Mouse (Mus musculus): ENCODE results near the gene Tns4.

Tns4 gene

DNA sequence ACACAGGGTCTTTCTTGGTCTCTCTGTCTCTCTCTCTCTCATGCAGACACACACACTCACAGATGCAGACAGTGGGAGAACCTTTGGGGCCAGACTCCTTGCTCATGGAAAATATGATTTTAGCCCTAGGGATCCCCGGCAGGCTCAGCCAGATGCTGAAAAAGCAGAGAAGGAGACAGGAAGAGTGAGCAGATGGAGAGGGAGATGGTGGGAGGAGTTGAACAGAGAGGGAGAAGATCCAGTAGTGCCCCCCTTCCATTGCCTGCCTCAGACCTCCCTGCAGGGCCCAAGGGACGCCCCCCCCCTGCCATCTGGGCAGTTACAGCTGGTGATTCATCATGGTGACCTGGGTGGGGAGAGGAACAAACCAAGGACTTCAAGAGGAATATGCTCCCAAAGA lies 41.5 kb downstream of the Tns4 start:
- peak; percentile 69 for DNase-seq (ENCODE audit: low read depth, low spot score)

DNA sequence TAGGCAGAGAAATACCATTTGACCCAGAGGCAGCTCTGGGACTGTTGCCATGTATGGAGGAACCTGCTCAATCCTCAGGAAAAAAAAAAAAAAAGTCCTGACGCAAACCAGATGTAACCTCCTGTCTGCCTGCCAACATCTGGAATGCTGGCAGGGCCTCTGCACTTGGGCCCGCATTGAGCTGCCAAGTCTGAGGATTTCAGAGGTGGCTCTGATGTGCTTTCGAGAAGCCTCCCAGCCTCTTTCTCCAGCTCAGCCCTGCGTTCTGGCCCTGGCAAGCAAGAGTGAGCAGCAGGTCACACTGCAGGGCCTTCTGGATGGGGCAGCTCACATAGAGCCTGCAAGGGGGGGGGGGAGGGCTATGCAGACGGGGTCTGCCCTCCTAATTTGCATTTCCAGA lies 42.0 kb downstream of the Tns4 start:
- peak; percentile 93 for DNase-seq (ENCODE audit: low read depth, low spot score)

DNA sequence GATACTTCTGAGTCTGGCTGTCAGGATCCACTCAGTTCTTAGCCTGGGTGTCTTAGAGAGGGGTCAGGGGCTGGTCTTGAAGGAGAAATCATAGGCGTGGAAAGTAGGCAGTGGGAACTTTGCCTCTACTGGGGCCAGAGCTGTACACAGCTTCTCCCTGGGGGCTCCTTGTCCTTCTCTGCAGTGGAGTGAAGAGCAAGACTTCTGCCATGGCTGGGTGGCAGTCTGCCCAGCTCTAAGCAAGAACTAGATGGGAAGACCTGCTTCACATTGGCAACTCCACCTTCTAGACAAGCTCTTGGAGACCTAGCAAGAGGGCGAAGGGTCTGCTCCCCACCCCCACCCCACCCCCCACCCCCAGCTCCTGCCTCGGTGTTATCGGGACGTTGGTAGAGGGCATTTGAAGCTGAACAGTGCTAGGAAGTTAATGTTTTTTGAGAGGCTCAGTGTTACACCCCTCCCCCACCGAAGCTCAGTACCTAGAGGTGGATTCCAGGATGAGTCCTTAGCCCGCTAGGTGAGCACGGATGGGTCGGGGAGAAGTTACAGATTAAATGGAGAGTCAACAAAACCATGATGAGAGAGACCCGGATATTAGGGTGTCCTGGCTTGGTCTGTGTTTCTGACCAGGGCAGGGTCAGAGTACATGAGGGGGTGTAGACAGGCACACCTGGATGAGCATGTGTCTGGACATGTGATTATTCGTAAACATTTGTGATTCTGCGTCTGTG lies 43.8 kb downstream of the Tns4 start:
- DNase-seq (ENCODE audit: low read depth, low spot score) = no peak

DNA sequence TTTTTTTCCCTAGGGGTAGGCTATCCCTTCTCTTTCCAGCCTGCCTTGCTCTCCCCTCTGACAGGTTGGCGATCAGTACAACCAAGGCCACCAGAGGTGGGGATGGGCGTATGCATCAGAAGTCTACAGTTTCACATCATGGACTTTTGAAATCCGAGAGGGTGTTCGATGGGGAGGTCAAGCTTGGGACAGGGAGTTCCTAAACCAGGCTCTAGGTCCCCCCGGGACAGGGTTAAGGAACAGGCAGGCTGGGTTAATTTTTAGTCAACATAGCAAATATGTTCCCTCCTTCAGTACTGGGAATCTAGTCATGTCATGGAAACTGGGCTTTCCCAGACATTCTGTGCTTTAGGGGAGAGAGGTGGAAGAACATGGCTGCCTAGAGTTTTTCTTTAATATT lies 44.8 kb downstream of the Tns4 start:
- DNase-seq (ENCODE audit: low read depth, low spot score) = peak; percentile 56

DNA sequence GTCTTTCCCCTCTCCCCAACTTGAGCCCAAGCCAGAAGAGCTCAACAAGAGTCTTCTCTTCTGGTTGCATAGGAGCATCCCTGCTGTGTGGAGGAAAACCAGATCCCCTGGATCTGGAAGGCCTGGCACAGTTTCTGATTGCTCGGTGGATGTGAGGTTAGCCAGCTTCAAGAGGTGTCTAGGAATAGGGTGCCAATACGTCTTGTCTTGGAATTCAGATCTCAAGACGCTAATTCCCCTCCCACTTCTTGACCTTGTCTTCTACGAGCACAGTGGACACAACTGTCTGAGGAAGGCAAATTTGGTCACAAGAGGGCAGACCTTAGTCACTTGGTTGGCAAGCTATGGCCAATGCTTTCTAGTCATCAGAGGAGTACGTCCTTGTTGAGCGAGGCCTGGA lies 45.5 kb downstream of the Tns4 start:
- no peak for DNase-seq (ENCODE audit: low read depth, low spot score)

DNA sequence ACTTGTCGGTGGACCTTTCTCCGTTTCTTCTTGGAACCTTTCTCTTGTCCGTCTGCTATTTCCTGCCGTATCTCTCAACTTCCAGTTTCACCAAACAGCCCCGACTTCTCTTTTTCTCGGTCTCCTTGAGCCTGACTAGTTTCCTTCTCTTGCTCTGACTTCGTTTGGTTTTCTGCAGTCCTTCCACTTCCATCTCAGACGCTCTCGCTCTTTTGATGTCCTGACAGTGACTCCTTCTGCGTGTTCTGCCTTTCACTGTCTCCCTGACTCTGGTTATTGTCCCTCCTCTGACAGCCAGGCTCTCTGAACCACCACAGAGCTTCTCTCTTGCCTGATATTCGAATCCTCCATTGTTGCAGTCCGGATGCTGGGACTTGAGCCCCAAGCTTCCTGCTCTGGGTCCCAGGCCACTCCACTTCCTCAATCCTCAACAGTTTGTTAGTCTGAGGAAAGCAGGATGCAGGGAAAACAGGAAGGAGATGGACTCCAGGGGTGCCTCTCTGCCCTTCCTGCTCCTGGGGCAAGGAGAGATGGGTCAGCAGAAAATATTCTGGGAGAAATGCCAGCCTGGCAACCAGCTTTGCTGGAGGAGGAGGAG lies 46.2 kb downstream of the Tns4 start:
- peak; percentile 65 for DNase-seq (ENCODE audit: low read depth, low spot score)

DNA sequence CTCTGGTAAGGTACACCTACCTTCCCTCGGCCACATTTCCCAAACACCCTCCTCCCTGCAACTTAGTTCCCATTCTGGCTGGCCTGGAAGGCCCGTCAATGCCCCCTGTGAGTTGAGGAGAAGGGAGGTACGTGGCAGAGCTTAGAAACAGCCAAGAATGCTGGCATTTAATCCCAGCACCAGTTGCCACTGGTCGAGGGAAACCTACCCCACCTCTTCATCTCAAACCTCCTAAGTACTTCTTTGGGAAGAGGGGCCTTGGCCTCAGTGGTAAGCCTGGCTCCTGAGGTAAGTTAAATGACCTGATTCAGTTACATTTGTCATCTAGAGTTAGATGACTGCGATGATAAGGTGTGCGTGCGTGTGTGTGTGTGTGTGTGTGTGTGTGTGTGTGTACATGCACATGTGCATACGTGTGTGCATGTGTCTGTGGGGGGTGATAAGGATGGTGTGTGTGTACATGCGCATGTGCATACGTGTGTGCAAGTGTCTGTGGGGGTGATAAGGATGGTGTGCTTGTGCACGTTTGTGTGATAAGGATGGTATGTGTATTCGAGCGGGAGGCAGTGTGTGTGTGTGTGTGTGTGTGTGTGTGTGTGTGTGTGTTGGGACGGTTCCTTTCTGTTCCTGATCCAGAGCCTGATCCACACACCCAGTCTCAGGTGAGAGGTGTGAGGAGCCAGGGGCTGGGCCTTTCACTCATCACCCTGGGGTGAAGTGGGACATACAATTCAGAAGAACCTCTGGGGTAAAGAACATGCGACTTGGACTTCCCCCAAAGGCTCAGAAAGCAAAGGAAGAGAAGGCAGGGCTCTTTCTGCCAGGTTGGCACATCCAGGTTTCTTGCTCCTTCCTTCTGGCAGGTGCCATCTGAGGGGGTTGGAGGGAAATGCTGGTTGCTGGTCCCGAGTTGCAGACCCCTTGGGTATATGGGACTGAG lies 47.0 kb downstream of the Tns4 start:
- DNase-seq (ENCODE audit: low read depth, low spot score) = no peak

DNA sequence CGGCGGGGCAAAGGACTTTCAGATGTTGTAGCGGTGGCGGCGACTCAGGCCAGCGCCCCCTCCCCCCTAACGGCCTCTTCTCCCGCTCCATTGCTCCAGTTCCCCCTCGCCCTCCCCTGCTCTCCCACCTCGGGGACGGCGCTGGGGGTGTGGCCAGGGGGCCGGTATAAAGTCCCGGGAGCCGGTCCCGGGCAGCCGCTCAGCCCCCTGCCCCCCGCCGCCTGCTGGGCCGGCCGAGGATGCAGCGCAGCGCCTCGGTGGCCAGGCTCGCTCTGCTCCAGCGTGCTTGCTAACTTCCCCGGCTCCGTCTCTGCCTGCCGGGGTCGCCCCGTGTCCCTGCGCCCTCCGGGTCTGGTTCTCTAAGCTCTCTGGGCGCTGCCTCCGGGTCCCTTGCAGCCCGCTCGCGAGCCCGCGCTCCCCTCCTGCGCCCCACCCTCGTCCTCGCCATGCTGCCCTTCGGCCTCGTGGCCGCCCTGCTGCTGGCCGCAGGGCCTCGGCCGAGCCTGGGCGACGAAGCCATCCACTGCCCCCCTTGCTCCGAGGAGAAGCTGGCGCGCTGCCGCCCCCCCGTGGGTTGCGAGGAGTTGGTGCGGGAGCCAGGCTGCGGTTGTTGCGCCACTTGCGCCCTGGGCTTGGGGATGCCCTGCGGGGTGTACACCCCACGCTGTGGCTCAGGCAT lies 47.9 kb downstream of the Tns4 start, which contains the start of gene Igfbp4:
Gene Igfbp4 (plus strand): TSS at position 194 of the 679 bp plus-strand sequence.
- DNase-seq (ENCODE audit: low read depth, low spot score) = peak; percentile 44

DNA sequence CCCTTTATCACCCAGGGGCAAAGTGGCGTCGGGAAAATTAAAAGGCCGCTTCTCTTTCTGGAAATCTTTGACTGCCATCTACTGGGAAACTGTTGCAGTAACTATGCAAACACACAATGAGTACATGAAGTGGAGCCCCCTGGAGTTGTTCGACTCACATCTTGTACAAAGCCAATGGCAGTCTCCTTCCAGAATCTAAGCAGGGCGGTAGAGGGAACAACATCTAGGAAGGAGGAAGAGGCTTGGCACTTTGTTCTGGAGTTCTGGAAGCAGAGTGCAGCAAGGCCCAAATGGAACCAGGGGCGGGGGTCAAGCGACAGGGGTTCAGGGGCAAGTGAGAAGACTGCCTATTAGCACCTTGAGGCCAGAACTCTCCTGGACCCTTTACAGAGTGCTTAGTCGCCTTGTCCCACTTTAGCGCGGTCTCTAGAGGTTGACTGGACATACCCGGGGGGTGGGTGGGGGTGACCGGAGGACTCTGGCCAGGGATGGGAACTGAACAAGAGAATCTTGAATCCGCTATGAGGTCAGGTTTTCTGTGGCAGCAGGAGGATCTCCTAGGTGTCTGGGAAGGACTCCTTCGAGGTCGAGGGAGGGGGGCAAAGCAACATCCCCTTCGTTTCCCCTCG lies 48.6 kb downstream of the Tns4 start:
- no peak for DNase-seq (ENCODE audit: low read depth, low spot score)

DNA sequence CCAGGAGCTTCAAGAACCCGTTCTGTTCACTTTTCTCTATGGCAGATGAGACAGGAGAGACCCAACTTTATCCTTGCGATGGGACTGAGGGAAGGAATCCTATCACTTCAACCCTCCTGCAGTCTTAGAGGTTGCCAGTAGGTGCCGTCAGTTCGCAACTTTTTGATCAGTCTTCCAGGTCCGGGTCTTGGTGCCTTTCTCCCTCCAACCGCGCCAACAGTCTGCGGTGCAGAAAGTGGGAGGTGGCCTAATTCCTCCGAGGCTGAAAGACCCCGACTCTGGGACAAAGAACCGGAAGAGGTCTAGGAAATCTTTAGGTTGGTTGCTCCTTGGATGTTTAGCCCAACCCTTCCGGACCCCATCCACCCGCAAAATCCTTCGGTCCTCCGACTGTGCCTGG lies 49.3 kb downstream of the Tns4 start:
- peak; percentile 66 for DNase-seq (ENCODE audit: low read depth, low spot score)

DNA sequence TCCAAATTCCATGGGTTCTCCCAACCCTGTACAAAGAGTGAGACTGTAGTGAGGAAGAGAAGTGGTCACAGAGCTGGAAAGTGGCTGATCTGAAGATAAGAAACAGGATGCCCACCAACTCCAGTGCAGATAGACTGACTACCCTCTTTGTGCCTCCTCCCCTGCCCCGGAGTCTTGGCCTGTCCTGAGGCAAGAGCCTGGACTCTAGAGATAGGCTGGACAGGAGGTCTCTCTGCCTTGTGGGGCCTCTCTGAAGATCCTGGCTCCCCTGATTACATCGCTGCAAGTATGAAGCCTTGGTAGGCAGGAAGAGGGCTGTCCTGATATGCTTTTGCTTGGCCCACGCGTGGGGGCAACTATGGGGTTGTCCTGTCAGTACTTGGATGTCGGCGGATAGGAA lies 52.9 kb downstream of the Tns4 start:
- DNase-seq (ENCODE audit: low read depth, low spot score) = no peak

DNA sequence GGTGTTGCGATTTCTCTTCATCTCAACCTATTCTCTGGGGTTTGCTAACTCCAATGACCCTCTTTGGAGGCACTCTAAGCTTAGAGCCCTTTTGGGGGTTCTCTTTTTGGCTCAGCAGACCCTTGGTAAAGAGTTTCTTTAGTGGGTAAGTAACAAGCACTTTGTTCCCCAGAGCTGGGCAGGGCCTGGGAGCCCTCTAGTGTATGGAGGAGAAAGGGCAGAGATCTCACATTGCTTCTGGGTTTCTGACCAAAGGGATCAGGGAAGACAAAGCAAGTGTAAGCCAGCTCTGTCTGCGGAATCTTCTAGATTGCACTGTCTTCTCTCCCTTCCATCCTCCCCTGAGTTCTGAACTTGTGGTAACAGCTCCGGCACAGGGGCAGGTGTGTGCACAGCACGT lies 53.8 kb downstream of the Tns4 start:
- DNase-seq (ENCODE audit: low read depth, low spot score) = no peak

DNA sequence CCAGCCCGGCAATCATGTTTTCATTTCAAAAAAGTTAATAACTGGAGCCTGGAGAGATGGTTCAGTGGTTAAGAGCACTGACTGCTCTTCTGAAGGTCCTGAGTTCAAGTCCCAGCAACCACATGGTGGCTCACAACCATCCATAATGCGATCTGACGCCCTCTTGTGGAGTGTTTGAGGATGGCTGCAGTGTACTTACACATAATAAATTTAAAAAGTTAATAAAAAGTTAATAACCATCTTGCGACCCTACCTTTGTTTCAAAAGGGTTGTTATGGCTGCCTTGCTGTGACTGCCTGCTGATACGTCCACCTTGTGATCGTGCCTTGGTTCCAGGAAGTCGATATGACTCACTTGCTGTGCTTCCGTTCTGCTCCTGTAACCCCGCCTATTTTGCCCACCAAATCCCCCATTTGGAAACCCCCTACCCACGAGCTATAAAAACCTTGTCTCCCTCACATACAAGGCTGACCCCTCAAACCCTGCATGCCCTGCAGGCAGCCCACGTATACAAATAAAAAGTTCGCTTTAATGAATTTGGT lies 62.1 kb downstream of the Tns4 start:
- DNase-seq (ENCODE audit: low read depth, low spot score) = no peak

DNA sequence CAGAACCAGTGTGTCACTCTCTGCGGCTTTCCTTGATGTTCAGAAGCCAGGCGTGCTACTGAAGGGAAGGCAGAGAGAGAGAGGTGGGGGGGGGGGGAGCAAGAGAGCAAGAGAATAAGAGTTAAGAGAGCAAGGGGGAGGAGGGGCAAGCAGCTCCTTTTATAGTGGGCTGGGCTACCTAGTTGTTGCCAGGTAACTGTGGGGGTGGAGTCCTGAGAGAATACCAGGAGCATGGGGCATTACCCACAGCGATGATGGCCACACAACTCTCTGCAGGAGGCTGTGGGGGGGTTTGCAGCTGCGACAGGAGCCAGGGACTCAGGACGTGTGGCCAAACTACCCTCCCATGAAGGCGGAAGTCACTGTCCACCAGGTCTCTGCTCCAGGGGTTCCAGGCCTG lies 63.2 kb downstream of the Tns4 start:
- DNase-seq (ENCODE audit: low read depth, low spot score) = no peak

DNA sequence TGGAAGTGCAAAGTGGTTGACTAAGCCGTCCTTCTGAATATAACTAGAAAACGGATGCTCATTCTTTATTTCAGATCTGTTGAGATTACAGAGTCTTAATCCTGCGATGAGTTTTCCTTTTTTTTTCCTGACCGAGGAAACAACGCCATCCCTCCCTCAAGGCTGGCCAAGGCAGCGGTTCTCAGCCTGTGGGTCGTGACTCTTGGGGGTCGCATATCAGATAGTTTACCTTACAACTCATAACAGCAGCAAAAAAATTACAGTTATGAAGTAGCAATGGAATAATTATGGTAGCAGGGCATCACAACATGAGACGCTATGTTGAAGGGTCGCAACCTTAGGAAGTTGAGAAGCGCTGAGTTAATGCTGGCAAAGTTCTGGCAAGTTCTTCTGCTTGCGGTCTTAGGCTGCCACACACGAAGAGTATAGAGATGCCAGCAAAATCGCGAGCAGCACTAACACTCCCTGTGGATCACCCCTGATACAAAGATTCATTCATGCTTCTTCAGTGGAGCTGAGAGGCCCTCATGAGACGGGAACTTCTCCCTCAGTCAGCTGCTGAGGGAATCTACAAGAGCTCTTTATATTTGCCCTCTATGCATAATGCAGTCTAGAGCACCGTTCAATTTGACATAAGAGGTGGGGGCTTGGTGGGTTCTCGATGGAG lies 64.5 kb downstream of the Tns4 start:
- DNase-seq (ENCODE audit: low read depth, low spot score) = no peak

DNA sequence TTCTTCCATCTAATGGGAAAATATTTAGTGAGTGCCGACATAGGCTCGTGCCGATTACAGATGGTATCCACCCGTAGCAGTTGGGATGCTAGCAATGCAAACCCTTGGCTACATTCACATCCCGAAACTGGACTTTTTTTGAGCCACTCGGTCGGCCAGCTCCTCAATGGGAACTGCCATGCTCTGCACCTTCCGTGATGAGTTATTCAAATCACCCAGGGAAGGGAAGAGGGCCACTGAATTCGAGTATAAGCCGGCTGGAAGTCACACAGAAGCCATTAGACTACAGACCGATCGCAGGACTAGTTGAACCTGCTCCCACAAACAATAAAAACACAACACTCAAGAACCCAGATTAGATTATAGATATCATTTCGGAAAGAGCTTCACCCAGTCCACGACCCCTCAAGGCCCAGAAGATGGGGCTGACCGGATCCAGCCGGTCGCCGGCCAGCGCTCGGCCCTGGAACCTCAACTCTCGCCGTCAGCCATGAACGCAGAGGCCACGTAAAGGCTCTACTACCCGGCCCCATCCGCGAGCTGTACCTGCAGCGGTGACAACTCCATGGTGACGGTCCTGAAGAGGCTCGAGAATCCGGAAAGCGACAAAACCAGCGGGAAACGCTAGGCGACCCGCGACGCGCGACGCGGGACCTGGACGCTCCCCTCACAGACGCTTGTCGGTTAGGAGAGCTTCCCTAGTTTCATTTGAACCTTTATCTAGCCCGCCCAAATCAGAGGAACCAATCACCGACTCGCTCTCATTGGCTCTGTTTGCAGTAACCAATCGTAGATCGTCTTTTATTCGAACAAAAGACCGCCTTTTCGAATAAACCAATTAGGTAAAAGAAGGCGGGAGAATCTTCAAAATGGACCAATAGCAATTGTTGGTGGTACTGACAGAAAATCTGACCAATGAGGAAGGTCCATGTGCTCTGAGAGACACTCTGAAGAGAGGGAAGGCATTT lies 65.3 kb downstream of the Tns4 start, which contains the start of gene Top2a:
Gene Top2a (minus strand): TSS at position 690 of the 968 bp plus-strand sequence.
- DNase-seq (ENCODE audit: low read depth, low spot score) = peak; percentile 98

DNA sequence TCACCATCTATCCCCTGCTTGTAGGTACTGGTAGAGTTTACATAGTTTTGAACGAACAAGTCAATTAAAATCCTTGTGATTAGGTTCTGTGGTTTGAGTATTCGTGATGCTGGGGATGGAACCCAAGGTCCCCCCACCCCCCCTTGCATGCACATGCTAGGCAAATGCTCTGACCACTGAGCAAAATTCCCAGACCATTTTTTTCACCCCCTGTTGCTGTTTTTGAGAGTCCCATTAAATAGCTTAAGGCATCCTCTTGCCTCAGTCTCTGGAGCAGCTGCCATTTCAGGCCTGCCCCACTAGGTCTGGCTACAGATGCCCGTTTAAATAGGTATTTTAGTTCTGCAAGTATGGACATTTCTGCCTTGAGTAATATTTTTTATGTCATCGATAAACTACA lies 66.0 kb downstream of the Tns4 start:
- no peak for DNase-seq (ENCODE audit: low read depth, low spot score)

DNA sequence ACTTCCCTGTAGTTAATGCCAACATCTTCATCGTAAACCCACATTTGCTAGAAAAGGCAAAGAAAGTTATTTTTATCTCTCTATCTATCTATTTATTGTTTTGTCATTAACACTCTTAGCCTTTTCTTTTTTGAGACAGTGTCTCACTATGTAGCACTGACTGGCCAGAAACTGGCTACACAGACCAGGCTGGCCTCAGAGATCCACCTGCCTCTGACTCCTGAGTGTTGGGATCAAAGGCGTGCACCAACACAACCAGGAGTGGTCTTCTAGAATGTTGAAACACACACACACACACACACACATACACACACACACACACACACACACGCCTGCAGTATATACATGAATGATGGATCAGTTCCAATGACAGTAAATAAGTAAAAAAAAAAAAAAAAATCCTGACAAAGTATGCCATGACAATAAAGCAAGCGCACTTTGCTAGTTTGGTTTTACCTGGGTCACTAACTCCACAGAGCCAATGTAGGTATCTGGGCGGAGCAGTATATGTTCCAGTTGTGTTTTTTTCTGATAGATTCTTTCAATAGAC lies 66.6 kb downstream of the Tns4 start:
- no peak for DNase-seq (ENCODE audit: low read depth, low spot score)

DNA sequence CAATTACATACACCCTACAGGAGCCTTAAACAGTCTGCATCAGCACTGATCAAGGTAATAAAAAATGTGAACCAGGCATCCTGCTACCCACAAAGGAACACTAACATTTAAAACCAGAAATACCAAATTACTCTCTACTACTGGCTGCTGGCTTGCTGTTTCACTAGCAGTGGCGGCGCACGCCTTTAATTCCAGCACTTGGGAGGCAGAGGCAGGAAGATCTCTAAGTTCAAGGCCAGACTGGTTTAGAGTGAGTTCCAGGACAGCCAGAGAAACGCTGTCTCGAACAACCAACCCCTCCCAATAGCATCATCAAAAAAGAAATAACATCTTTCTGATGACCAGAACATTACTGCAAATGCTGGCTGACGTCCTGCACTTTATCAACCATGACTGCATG lies 69.3 kb downstream of the Tns4 start:
- no peak for DNase-seq (ENCODE audit: low read depth, low spot score)

Data from skeletal muscle tissue, adult 2 months (tissue).